Mouse (Mus musculus): ENCODE data around the gene Hoxa6. TPM values are rescaled to one million over a fixed set of nuclear protein-coding genes. Genes with fewer than 3 reads are reported as not detected.

Gene Hoxa6
- polyA plus RNA-seq, 1 experiment from 2014 or later: 2.8 TPM

DNA sequence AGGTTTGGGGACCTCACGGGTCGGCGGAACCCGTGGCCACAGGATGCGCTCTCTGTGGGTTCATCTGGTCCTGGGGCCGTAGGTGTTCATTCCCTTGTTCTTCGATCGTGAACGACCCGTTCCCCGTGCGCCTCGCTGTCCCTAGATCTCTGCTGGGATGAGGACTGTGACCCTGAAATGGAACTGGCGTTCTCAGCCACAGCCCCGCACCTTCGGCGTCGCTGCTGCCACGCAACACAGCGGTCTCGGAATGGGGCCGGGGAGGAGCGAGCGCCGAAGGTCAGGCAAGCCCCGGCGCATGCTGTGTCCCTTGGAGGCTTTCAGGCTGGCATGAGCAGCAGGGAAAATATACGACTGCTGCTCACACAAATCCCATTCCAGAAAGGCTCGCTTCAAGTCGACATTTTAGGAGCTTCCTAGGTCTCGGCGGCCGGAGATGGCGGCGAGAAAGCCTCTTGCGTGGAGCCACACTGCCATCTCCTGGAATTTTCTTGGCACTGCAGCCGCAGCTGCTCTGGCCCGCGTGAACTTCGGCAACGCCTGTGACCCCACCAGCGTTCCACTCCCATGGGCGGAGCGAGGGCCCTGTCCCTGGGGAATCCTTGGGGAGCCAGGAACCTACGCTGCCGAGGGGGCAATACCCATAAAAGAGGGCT is 12.9 kb upstream of the Hoxa6 start, which contains the start of gene Hoxa7:
Gene Hoxa7, minus strand, starts transcription at position 518 of the 656 bp plus-strand sequence.
- TF ChIP-seq CTCF (IDR thresholded peaks at IDR 0.05; ENCODE audit: low read depth): peak; percentile 98
- no peaks in the 10 kb centered on the region for H3K27me3 ChIP-seq (ENCODE audit: insufficient read depth, low read length)
- H3K27ac ChIP-seq: peak within 1 kb of the TSS; percentile 96

DNA sequence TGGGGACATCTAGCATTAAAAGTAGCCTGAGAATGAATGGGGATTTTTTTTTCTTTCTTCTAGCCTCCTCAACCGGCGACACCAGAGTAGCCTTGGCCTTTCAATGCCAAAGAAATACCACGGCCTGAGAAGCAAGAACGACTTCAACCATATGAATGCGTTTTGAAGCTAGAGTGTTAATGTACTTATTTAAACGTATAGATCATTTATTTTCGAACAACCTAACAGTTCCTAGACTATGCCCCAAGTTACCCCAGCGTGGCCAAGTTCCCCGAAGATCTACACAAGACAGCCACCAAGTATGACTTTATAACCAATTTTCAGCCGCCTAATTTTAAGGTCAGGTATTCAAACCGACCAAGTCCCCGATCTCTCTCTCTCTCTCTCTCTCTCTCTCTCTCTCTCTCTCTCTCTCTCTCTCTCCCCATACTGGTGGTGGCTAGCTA is 12.4 kb upstream of the Hoxa6 start:
- peak overlapping the region; percentile 96 for H3K27ac ChIP-seq
- H3K4me3 ChIP-seq (replicated peaks; ENCODE audit: low read depth, low read length): peak overlapping the region; percentile 85
- peak overlapping the region; percentile 73 for H3K9ac ChIP-seq (ENCODE audit: low read depth, low read length)
- no peak for TF ChIP-seq CTCF (IDR thresholded peaks at IDR 0.05; ENCODE audit: low read depth)
- ATAC-seq (replicated peaks; ENCODE audit: low FRiP score, low read depth): no peak
- DNase-seq (ENCODE audit: low spot score): no peak
- no peaks in the 10 kb centered on the region for H3K27me3 ChIP-seq (ENCODE audit: insufficient read depth, low read length)
- H3K9me3 ChIP-seq (replicated peaks; ENCODE audit: low read length): no peaks in the 10 kb centered on the region
- 0 out of 2 replicates have a peak, but pooled peaks cover 6% of the 10 kb centered on the region for H3K36me3 ChIP-seq (ENCODE audit: insufficient read depth, low read length)
- H3K4me2 ChIP-seq (ENCODE audit: low read length): peak overlapping the region; percentile 89
- H3K4me1 ChIP-seq (replicated peaks; ENCODE audit: insufficient read depth, low read length): peaks cover 27% of the 10 kb centered on the region
- WGBS: 7% methylated on average over 12 of the region's 12 CpGs

More for the DNA sequence above, 12.9 kb upstream of the Hoxa6 start, which contains the start of gene Hoxa7:
- Histone ChIP-seq H3K36me3 (ENCODE audit: insufficient read depth, low read length) (0 out of 2 replicates have a peak, but pooled peaks cover 6% of the 10 kb centered on the region), H3K4me3 (replicated peaks; ENCODE audit: low read depth, low read length) (peak within 1 kb of the TSS; percentile 85), H3K4me1 (replicated peaks; ENCODE audit: insufficient read depth, low read length) (peaks cover 21% of the 10 kb centered on the region), H3K9me3 (replicated peaks; ENCODE audit: low read length) (no peaks in the 10 kb centered on the region), H3K9ac (ENCODE audit: low read depth, low read length) (peak within 1 kb of the TSS; percentile 97), H3K4me2 (ENCODE audit: low read length) (peak within 1 kb of the TSS; percentile 89)
- peak; percentile 25 for ATAC-seq (replicated peaks; ENCODE audit: low FRiP score, low read depth)
- peak; percentile 96 for DNase-seq (ENCODE audit: low spot score)
- under 1% methylated on average over 46 of the region's 46 CpGs for WGBS

DNA sequence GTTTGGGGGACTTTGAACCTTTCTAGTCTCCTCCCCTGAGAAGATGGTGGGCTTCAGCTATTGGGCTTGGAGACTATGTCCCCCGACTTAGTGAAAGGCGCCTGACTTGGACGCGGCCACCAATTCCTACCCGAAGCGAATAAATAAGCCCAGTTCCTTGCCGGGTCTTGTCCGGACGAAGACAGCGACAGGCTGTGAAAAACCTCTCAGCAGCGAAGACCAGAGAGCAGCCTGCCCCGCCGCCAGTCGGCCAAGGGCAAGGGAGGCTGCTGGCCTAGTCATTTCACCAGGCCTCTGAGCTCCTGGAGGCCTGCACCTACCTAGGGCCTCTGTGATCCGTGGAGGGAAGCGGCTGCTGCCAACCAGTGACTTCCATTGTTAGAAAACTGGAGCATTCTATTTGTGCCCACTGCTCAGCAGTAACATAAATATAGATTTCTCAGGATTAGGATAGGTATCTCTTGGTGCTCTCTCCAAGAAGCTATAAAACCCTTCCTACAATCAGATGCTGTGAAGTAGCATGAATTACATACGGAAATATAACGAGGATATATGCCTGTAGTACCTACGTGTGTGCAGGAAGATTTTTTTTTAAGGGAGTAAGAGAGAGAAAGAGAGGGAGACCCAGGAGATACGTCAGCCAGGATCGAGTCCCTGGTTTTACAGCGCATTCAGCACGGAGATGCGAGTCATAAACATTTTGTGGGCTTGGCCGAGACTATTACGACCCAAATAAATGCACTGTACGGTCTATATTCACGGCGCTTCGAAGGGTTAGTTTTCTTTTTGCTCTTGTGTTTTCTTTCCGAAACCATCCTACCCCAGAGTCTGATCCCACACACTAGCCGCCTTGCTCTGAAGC is 11.7 kb upstream of the Hoxa6 start:
- peak overlapping the region; percentile 85 for H3K4me3 ChIP-seq (replicated peaks; ENCODE audit: low read depth, low read length)
- H3K4me1 ChIP-seq (replicated peaks; ENCODE audit: insufficient read depth, low read length): peaks cover 33% of the 10 kb centered on the region
- no peaks in the 10 kb centered on the region for H3K27me3 ChIP-seq (ENCODE audit: insufficient read depth, low read length)
- no peak for TF ChIP-seq CTCF (IDR thresholded peaks at IDR 0.05; ENCODE audit: low read depth)
- ATAC-seq (replicated peaks; ENCODE audit: low FRiP score, low read depth) (no peak), DNase-seq (ENCODE audit: low spot score) (no peak)
- H3K4me2 ChIP-seq (ENCODE audit: low read length): peak overlapping the region; percentile 89
- no peaks in the 10 kb centered on the region for H3K9me3 ChIP-seq (replicated peaks; ENCODE audit: low read length)
- peak overlapping the region; percentile 96 for H3K27ac ChIP-seq
- H3K9ac ChIP-seq (ENCODE audit: low read depth, low read length): peak overlapping the region; percentile 73
- H3K36me3 ChIP-seq (ENCODE audit: insufficient read depth, low read length): 0 out of 2 replicates have a peak, but pooled peaks cover 6% of the 10 kb centered on the region
- WGBS: 13% methylated on average over 32 of the region's 32 CpGs

DNA sequence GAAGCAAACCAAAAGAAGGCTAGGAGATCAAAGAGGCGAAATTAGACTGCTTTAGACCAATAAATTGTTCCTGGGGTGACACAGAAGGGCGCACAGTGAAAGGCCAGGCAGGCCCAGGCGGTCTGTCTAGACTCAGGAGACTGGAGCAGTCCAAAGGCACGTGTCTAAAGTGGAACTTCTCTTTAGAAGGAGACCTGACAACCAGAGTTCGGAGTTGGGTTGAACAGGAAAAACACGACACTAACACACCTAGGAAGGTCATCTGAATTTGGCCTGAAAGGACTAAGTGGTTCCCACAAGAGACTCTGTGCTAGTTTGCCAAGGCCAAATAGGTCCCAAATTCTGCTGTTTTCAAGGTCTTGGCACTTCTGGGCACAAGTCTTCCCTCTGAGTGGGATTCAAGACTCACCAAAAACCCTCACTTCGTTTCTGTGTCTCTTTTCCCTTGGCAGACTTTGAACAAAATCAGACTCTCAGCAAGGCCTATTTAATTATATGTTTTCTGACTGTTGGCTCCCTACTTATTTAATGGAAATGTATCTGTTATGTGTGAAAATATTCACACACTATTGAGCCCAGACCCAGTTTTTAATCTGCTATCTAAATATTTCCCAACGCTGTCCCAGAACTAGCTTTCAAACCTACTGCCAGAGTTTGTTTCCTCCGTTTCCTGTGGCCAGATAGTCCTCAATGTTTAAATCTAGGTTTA is 10.9 kb upstream of the Hoxa6 start:
- ATAC-seq (replicated peaks; ENCODE audit: low FRiP score, low read depth) (no peak), DNase-seq (ENCODE audit: low spot score) (no peak)
- WGBS: 39% methylated on average over 9 of the region's 9 CpGs
- Histone ChIP-seq H3K4me1 (replicated peaks; ENCODE audit: insufficient read depth, low read length) (peaks cover 41% of the 10 kb centered on the region), H3K27ac (peak overlapping the region; percentile 96), H3K4me3 (replicated peaks; ENCODE audit: low read depth, low read length) (peak overlapping the region; percentile 85), H3K36me3 (ENCODE audit: insufficient read depth, low read length) (0 out of 2 replicates have a peak, but pooled peaks cover 6% of the 10 kb centered on the region), H3K27me3 (ENCODE audit: insufficient read depth, low read length) (no peaks in the 10 kb centered on the region), H3K4me2 (ENCODE audit: low read length) (peak overlapping the region; percentile 89), H3K9ac (ENCODE audit: low read depth, low read length) (peak overlapping the region; percentile 73), H3K9me3 (replicated peaks; ENCODE audit: low read length) (no peaks in the 10 kb centered on the region)
- TF ChIP-seq CTCF (IDR thresholded peaks at IDR 0.05; ENCODE audit: low read depth): no peak

DNA sequence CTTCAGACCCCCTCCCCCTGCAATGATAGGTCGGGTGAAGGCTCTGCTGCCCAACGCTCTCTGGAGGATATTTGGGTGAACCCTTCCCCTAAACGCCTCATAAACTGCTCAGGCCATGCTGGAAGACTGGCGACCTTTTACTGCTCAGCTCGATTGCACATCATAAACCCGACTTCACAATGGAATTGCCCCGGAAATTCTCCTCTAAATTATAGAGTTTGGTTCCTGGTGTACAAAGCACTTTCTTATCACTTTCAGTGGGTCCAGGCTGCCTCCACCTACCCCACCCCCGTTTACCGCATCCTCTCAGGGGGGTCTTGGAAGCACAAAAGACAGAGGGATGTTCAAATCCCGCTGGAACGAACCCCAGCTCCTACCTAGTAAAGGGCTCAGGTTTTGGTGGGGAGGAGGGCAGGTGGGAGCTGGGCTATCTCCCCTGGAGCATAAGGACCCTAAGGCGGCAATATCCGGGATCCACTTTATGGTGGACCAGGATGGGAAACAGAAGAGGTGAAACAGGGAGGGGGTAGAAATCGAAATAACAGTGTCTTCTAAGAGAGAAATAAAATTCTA is 10.2 kb upstream of the Hoxa6 start:
- Histone ChIP-seq H3K4me2 (ENCODE audit: low read length) (peak overlapping the region; percentile 89), H3K9ac (ENCODE audit: low read depth, low read length) (peak overlapping the region; percentile 91; the same call in 1 of the 2 replicates), H3K9me3 (replicated peaks; ENCODE audit: low read length) (no peaks in the 10 kb centered on the region), H3K27ac (peak overlapping the region; percentile 96), H3K36me3 (ENCODE audit: insufficient read depth, low read length) (no peaks in the 10 kb centered on the region), H3K4me1 (replicated peaks; ENCODE audit: insufficient read depth, low read length) (peaks cover 47% of the 10 kb centered on the region), H3K4me3 (replicated peaks; ENCODE audit: low read depth, low read length) (peak overlapping the region; percentile 62; the same call in 1 of the 2 replicates), H3K27me3 (ENCODE audit: insufficient read depth, low read length) (no peaks in the 10 kb centered on the region)
- peak; percentile 83 for DNase-seq (ENCODE audit: low spot score)
- TF ChIP-seq CTCF (IDR thresholded peaks at IDR 0.05; ENCODE audit: low read depth): no peak
- ATAC-seq (replicated peaks; ENCODE audit: low FRiP score, low read depth): no peak
- WGBS: 25% methylated on average over 14 of the region's 14 CpGs

Measured in kidney, postnatal 0 days (tissue).